Mouse (Mus musculus): ENCODE data around the gene Shroom1. TPM values are rescaled to one million over a fixed set of nuclear protein-coding genes. Genes with fewer than 3 reads are reported as not detected.

Shroom1 gene
- polyA plus RNA-seq, 1 experiment from 2014 or later: 2.9 TPM

GRCm38 (mm10) chr11:53496946-53497345 lies 39.9 kb downstream of the Shroom1 start:
- Histone ChIP-seq H3K9ac (no peak overlapping the region), H3K4me3 (replicated peaks) (no peak overlapping the region), H3K4me1 (replicated peaks) (peaks cover 8% of the 10 kb centered on the region), H3K27ac (replicated peaks) (no peak overlapping the region), H3K9me3 (replicated peaks) (no peaks in the 10 kb centered on the region), H3K27me3 (peaks cover 39% of the 10 kb centered on the region), H3K36me3 (replicated peaks) (no peaks in the 10 kb centered on the region), H3K4me2 (no peak overlapping the region)
- ATAC-seq (ENCODE audit: insufficient read depth): no peak
- 35% methylated on average over 6 of the region's 6 CpGs for WGBS (ENCODE audit: insufficient replicate concordance)

DNA sequence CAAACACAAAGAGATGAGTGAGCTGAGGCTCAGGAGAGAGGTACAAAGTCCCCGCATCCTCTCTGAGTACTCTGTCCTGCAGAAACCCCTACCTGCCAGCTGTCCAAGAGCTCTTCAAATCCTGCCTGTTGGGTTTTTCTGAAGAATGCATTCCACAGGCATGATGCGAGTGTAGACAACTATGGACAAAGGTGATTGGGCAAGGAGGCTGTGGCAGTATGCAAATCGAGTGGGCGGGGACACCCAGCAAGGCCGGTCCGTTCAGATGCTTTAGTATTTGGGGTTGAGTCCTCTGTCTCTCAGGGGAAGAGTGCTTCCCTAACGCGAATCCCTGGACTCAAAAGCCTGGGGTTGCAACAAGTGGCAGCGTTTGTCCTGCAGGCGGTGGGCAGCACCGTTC lies 43.6 kb downstream of the Shroom1 start:
- Histone ChIP-seq H3K9ac (no peak overlapping the region), H3K27ac (replicated peaks) (no peak overlapping the region), H3K4me1 (replicated peaks) (peaks cover 7% of the 10 kb centered on the region), H3K9me3 (replicated peaks) (no peaks in the 10 kb centered on the region), H3K36me3 (replicated peaks) (no peaks in the 10 kb centered on the region), H3K4me3 (replicated peaks) (no peak overlapping the region), H3K4me2 (no peak overlapping the region), H3K27me3 (peaks cover 39% of the 10 kb centered on the region)
- ATAC-seq (ENCODE audit: insufficient read depth): no peak
- 17% methylated on average over 11 of the region's 11 CpGs for WGBS (ENCODE audit: insufficient replicate concordance)

GRCm38 (mm10) chr11:53502039-53502765 lies 45.2 kb downstream of the Shroom1 start:
- Histone ChIP-seq H3K9me3 (replicated peaks) (no peaks in the 10 kb centered on the region), H3K4me1 (replicated peaks) (peaks cover 7% of the 10 kb centered on the region), H3K36me3 (replicated peaks) (no peaks in the 10 kb centered on the region), H3K27ac (replicated peaks) (no peak overlapping the region), H3K4me3 (replicated peaks) (no peak overlapping the region), H3K4me2 (no peak overlapping the region), H3K27me3 (peaks cover 35% of the 10 kb centered on the region), H3K9ac (no peak overlapping the region)
- no peak for ATAC-seq (ENCODE audit: insufficient read depth)
- WGBS (ENCODE audit: insufficient replicate concordance): 48% methylated on average over 8 of the region's 8 CpGs

- no peak overlapping the region for H3K4me2 ChIP-seq
- ATAC-seq (ENCODE audit: insufficient read depth): no peak
- no peaks in the 10 kb centered on the region for H3K9me3 ChIP-seq (replicated peaks)
- H3K27me3 ChIP-seq: peaks cover 26% of the 10 kb centered on the region
- peaks cover 7% of the 10 kb centered on the region for H3K4me1 ChIP-seq (replicated peaks)
- no peaks in the 10 kb centered on the region for H3K36me3 ChIP-seq (replicated peaks)
- H3K4me3 ChIP-seq (replicated peaks): no peak overlapping the region
- no peak overlapping the region for H3K9ac ChIP-seq
- 45% methylated on average over 5 of the region's 5 CpGs for WGBS (ENCODE audit: insufficient replicate concordance)
- no peak overlapping the region for H3K27ac ChIP-seq (replicated peaks)
Measured at GRCm38 (mm10) chr11:53503738-53504137, 46.7 kb downstream of the Shroom1 start.

DNA sequence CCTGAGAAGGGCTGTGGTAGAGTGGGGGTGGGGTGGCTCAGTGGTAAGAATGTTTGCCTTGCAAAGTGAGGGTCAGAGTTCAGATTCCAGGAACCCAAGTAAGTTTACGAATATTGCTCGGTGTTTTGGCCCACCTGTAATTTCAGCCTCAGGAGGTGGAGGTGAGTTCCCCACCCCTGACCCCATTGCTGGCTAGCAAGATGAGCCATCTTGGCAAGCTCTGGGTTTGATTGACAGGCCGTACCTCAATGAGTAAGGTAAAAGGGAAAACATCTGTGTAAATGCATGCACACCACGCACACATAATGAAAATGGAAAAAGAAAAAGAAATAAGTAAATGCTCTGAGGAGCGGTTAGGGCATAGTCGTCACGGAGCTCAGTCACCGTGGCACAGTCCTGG lies 47.4 kb downstream of the Shroom1 start:
- H3K36me3 ChIP-seq (replicated peaks): no peaks in the 10 kb centered on the region
- 79% methylated on average over 8 of the region's 8 CpGs for WGBS (ENCODE audit: insufficient replicate concordance)
- peaks cover 7% of the 10 kb centered on the region for H3K4me1 ChIP-seq (replicated peaks)
- no peak overlapping the region for H3K27ac ChIP-seq (replicated peaks)
- H3K4me2 ChIP-seq: no peak overlapping the region
- H3K4me3 ChIP-seq (replicated peaks): no peak overlapping the region
- H3K27me3 ChIP-seq: peaks cover 25% of the 10 kb centered on the region
- H3K9ac ChIP-seq: no peak overlapping the region
- H3K9me3 ChIP-seq (replicated peaks): no peaks in the 10 kb centered on the region
- no peak for ATAC-seq (ENCODE audit: insufficient read depth)

- Histone ChIP-seq H3K27ac (replicated peaks) (no peak overlapping the region), H3K9me3 (replicated peaks) (no peaks in the 10 kb centered on the region), H3K36me3 (replicated peaks) (no peaks in the 10 kb centered on the region), H3K4me2 (no peak overlapping the region), H3K27me3 (peaks cover 18% of the 10 kb centered on the region), H3K9ac (no peak overlapping the region), H3K4me1 (replicated peaks) (peaks cover 7% of the 10 kb centered on the region), H3K4me3 (replicated peaks) (no peak overlapping the region)
- ATAC-seq (ENCODE audit: insufficient read depth): no peak
- 64% methylated on average over 5 of the region's 5 CpGs for WGBS (ENCODE audit: insufficient replicate concordance)
Measured at GRCm38 (mm10) chr11:53505026-53505663, 48.1 kb downstream of the Shroom1 start.

GRCm38 (mm10) chr11:53507098-53507805 lies 50.2 kb downstream of the Shroom1 start:
- Histone ChIP-seq H3K4me3 (replicated peaks) (no peak overlapping the region), H3K4me1 (replicated peaks) (no peaks in the 10 kb centered on the region), H3K36me3 (replicated peaks) (no peaks in the 10 kb centered on the region), H3K4me2 (no peak overlapping the region), H3K27me3 (no peaks in the 10 kb centered on the region), H3K9me3 (replicated peaks) (no peaks in the 10 kb centered on the region), H3K27ac (replicated peaks) (no peak overlapping the region), H3K9ac (no peak overlapping the region)
- ATAC-seq (ENCODE audit: insufficient read depth): no peak
- 75% methylated on average over 9 of the region's 9 CpGs for WGBS (ENCODE audit: insufficient replicate concordance)

DNA sequence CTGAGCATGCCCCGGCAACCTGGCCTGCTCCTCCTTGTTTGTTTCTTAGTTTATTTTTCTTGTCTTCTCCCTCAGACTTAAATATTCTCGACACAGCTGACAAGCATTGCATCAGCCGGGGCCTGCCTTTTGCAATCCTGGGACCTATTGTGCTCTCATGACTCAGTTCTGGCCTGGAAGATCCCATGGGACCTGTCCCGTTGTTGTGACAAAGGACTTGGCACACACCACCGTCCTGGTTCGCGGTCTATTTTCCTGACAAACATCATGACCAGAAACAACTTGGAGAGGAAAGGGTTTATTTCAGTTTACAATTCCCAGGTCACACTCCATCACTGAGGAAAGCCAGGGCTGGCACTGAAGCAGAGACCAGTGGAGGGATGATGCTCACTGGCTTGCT lies 51.1 kb downstream of the Shroom1 start:
- no peak overlapping the region for H3K4me2 ChIP-seq
- H3K9ac ChIP-seq: no peak overlapping the region
- H3K36me3 ChIP-seq (replicated peaks): no peaks in the 10 kb centered on the region
- no peaks in the 10 kb centered on the region for H3K4me1 ChIP-seq (replicated peaks)
- H3K27ac ChIP-seq (replicated peaks): no peak overlapping the region
- 64% methylated on average over 7 of the region's 7 CpGs for WGBS (ENCODE audit: insufficient replicate concordance)
- no peak overlapping the region for H3K4me3 ChIP-seq (replicated peaks)
- H3K9me3 ChIP-seq (replicated peaks): no peaks in the 10 kb centered on the region
- ATAC-seq (ENCODE audit: insufficient read depth): no peak
- no peaks in the 10 kb centered on the region for H3K27me3 ChIP-seq

DNA sequence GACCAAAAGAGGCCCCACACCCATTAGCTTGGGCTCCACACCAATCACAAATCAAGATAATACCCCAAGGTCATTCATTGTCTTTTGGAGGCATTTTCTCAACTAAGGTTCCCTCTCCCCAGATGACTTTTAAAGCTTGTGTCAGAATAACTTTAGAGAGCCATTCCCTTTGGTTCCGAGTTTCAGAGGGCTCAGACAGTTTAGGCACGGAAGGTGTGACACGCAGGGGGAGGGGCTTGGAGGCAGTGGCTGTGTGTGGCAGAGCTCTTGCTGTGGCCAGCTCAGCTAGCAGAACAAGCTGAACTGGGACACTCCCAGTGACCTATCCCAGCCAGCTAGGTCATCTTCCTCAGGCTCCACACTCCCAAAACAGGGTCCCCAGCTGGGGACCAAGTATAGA lies 51.6 kb downstream of the Shroom1 start:
- H3K9ac ChIP-seq: no peak overlapping the region
- H3K4me3 ChIP-seq (replicated peaks): no peak overlapping the region
- H3K4me2 ChIP-seq: no peak overlapping the region
- H3K27me3 ChIP-seq: no peaks in the 10 kb centered on the region
- no peak overlapping the region for H3K27ac ChIP-seq (replicated peaks)
- WGBS (ENCODE audit: insufficient replicate concordance): 51% methylated on average over 3 of the region's 3 CpGs
- H3K36me3 ChIP-seq (replicated peaks): no peaks in the 10 kb centered on the region
- H3K4me1 ChIP-seq (replicated peaks): no peaks in the 10 kb centered on the region
- ATAC-seq (ENCODE audit: insufficient read depth): no peak
- H3K9me3 ChIP-seq (replicated peaks): no peaks in the 10 kb centered on the region

DNA sequence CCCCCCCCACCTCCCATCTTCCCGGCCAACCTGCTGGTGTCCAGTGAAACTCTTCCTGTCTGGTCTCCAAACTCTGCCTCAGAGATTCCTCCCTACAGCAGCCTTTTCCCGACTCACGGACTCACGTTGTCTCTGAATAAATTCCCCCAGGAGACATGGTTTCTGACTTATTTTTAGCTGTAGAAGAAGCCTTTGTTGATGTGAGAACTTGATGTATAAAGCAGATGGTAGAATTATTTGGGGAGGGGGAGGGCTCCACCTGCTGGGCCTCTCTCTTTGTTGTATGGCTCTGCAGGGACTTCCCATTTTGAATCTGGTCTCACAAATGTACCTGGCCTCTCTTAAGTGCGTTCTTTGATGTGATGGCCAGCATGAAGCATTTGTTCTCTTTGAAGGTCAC lies 53.3 kb downstream of the Shroom1 start:
- Histone ChIP-seq H3K36me3 (replicated peaks) (no peaks in the 10 kb centered on the region), H3K9ac (no peak overlapping the region), H3K9me3 (replicated peaks) (no peaks in the 10 kb centered on the region), H3K4me3 (replicated peaks) (no peak overlapping the region), H3K27me3 (no peaks in the 10 kb centered on the region; the same call in 1 of the 2 replicates), H3K27ac (replicated peaks) (no peak overlapping the region), H3K4me2 (no peak overlapping the region), H3K4me1 (replicated peaks) (no peaks in the 10 kb centered on the region)
- no peak for ATAC-seq (ENCODE audit: insufficient read depth)
- WGBS (ENCODE audit: insufficient replicate concordance): 61% methylated on average over 5 of the region's 5 CpGs

All from liver, embryonic 15.5 days (tissue).